Mouse (Mus musculus) mouse trophoblast stem cell (cell line): ENCODE results near the gene Xiap.
"Not testable (repeated sequence)": the region's sequence is repeated elsewhere in the genome, so short reads cannot be mapped to it uniquely, and the experiment has no call there.

Experiments
- in situ Hi-C, 2 experiments: fragments of 300-500 bp; cut with MseI, MboI; formaldehyde crosslinking; loops; 2 replicates in 1 of 2; 3 replicates in 1 of 2; pipeline ENCODE4 v1.15.1; 2025

Gene Xiap

DNA sequence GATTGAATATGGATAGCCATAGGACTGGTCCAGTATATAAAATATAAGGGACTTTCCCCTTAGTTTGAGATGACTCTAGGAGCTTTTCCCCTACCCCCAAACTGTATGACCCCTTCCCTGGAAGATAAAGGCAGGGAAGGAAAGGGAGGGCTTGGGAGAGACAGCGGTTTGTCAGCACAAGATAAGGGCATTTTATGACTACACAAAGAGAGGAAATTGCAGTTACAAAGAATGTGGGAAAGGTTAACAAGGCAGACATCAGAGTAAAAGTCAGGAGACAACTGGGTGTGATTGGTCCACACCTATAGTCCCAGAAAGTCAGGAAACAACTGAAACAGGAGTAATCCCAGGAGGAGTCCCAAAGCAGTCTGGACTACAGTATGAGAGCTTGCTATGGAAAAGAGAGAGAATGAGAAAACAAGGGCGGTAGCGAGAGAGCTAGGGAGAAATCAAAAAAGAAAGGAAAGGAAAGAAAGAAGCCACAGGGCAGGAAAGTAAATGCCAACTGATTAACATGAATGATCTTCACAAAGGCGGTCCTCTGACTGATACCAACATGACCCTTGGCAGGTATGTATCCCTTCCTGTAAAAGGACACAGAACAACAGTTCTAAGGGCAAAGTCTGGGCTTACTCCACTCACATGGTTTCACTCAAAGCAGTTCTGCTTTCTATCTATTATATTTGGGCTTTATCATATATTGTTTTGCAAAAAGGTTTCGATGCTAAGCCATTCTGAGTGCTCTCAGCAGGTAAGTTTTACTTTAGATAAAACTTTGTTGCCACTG is at the start of gene Xiap:
TSS of gene Xiap (plus strand) at position 398 of the 787 bp plus-strand sequence.
- in situ Hi-C loops = no loop called here

- in situ Hi-C loops = no loop called here
These were observed 46.7 kb upstream of the Xiap start for GRCm38 (mm10) chrX:42012677-42013208.

DNA sequence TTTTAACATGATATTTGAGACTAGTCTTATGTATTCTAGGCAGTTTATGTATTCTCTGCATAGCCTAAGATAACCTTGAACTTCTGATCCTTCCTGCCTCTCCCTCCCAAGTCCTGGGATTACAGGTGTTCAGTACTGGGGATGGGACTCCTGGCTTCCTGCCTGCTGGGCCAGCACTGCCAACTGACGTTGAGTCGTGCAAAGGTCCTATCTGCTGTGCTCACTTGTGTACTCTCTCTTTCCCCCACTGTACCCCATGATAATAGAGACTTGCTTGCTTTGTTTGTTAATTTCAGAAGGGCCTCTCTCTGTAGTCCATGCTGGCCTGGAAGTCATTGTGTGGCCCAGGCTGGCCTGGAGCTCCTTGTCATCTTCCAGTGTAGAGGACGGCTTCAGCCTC is 45.7 kb upstream of the Xiap start:
- in situ Hi-C loops = no loop called here

DNA sequence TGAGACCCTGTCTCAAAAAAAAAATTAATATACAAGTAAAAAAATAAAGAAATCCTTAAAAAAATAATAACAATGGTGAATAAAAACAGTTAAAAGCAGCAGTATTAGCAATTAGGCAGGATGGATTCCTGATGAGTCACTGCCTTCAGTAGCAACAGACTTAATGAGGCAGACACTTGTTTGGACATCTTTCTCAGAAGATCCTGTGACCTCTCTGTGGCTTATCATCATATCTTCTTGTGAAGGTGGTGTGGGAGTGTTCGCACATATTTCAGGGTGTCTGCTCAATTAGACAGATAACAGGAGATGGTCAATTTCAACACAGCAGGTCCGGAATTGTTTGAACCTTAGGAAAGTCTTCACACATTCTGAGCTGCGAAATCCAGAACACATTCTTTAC is 45.0 kb upstream of the Xiap start:
- in situ Hi-C loops = no loop called here

GRCm38 (mm10) chrX:42018030-42018429 is 41.4 kb upstream of the Xiap start:
- in situ Hi-C loops = no loop called here

DNA sequence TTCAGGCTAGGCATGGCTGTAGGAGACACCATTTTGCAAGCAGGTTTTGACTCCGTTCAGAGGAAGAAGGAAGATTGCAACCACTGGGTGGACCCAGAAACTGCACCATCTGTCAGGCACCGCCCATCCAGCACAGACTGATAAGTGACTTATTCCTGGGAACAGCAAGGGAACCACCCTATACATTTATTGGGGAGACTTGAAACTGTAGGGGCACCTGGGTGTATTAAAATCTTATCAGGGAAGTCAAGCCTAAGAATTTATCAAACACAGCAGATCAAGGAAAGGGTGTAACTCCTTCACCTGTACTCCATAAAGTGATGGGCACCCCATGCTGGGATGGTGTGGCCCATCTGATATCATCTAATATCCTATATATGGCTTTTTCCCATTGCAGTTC is 40.0 kb upstream of the Xiap start:
- in situ Hi-C loops = no loop called here

- in situ Hi-C loops = not testable (repeated sequence)
These were observed 33.6 kb upstream of the Xiap start for GRCm38 (mm10) chrX:42025802-42026440.

DNA sequence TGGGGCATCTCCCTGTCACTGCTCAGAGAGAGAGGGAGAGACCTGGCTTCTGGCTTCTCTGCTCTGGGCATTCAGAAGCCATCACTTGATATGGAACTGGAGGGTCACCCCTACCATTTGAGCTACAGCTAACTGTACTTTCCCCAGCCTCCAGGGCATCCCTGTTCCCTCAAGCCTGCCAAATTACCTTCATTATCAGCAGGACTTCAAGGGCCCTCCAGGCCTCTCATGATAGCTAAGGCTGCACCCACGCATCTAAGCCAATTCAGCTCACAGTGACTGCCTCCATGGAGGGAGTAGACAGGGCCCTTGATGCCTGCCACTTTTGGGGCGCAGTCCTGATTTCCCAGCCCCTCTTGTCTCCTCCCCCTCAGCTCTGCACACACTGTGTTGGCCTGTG is 32.5 kb upstream of the Xiap start:
- in situ Hi-C loops = not testable (repeated sequence)

DNA sequence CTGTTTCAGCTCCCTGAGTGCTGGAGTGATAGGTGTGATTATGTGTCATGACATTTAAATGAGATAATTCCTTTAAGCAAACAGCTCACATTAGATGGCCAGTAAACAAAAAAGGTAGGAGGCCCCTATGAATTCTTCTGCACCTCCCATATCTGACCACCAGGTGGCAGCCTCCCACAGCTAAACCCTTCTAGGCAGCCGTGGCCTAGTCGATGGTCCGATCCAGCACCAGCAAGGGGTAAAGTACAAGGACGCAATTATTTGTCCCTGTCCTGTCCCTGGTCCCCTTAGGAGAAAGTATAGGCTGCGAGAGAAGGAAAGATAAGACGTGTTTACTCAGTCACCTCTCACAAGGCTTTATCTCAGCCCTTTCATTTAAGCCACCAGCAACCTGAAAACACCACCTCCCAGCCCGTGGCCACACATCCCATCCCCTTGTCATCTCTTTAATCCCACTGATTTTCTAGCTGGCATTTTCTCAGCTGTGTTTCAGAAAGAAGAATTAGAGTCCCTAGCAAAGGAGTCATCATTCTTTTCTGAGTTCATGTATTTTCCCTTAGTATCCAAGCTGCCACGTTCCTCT is 26.3 kb upstream of the Xiap start:
- in situ Hi-C loops = no loop called here

- in situ Hi-C loops = no loop called here
These were observed 25.6 kb upstream of the Xiap start for GRCm38 (mm10) chrX:42033911-42034310.

DNA sequence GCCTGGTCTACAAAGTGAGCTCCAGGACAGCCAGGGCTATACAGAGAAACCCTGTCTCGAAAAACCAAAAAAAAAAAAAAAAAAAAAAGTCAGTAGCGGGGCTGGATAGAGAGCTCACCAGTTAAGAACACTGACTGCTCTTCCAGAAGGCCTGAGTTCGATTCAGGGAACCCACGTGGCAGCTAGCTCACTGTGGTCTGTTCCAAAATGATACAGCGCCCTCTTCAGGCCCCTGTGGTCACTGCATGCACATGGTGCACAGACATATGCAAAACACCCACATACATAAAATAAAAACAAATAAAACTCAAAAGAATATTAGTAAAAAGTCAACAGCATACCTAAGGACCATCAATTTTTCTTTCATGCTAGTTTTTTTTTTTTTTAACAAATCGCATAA is 20.0 kb upstream of the Xiap start:
- in situ Hi-C loops = no loop called here

DNA sequence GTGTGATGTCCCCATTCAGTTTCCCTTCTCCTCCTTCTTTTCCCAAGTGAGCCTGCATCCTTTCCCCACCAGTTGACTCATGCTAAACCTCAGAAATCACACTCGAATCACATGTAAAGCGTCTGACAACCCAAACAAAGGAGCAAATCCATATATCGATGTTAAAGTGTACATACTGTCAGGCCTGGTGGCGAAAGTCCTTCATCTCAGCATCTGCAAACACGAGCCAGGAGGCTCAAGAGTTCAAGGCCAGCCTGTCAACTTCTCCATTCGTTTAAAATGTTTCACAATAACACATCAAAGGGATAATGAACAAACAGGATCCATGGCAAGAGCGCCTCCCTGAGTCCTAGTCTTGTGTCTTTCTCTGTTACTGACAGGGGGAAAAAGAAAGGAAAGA is 14.5 kb upstream of the Xiap start:
- in situ Hi-C loops = no loop called here

DNA sequence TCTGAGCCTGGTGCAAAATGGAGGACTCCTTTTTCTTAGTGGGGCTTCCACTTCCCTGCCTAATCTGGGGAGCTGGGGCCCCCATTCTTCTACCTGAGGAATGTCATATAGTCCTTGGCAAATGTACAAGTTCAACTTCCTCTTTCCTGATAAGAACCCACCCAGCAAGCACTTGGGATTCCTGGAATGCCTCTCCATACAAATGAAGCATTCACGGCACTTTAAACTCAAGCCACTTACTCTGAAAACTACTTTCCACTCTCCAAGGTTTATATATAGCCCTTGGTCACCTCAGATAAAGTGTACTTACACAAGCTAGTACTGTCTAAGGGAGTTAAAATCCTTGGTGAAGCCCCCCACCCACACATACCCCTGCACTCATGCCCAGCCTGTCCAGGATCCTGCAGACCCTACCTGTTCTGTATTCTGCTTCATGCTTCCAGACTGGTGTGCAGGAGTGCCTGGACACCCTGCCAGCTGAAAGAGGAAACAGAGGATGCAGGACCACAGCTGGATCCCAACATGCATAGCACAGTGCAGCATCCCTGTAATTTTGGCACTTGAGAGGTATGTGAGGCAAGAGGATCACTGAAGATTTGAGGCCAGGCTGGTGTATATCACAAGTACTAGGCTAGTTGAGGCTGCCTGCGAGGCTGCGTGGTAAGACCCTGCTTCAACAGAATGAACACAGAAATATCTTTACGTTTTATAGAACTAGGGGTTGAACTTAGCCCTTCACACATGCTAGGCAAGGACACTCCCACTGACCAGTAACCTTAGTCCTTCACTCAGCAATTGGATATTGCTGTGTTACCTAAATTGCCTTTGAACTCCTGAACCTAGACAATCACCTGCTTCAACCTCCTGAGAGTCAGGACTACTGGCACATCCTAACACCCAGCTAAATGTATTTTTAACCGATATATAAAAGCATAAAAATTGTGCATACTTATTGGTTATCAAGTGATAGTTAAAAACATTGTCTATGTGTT is 8.5 kb upstream of the Xiap start:
- in situ Hi-C loops = no loop called here

GRCm38 (mm10) chrX:42057012-42057411 is 2.5 kb upstream of the Xiap start:
- in situ Hi-C loops = no loop called here

- in situ Hi-C loops = no loop called here
These were observed 1.6 kb upstream of the Xiap start for GRCm38 (mm10) chrX:42057873-42058272.

DNA sequence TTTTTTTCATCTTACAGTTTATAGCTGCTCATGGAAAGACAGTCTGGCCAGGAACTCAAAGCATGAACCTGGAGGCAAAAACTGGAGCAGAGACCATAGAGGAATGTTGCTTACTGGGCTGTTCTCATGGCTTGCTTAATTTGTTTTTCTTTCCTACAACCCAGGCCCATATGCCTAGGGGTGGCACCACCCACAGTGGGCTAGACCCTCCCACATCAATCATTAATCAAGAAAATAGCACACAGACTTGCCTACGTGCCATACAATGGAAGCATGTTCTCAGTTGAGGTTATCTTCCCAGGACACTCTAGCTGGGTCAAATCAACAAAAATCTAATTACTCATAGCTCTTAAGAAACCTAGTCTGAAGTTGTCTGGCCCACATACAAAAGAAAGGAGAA is 4.1 kb downstream of the Xiap start:
- in situ Hi-C loops = no loop called here

DNA sequence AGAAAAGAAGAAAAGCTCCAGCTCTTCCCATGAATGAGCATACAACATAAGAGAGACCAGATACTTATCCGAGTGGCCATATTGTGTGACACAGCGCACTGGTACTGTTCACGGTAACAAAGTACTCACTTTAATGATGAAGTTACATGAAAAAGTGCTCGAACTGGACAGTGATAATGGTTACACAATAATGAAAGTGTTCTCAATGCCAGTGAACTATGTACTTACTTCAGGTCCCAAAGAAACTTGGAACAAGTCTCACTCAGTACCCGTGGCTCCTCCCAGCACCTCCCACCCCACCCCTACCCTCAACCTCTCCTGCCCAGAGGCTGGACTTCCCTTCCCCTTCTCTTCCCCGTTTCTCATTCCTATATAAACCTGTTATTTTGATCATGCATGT is 5.6 kb downstream of the Xiap start:
- in situ Hi-C loops = no loop called here

- in situ Hi-C loops = no loop called here
These were observed 7.3 kb downstream of the Xiap start for GRCm38 (mm10) chrX:42066771-42067170.

DNA sequence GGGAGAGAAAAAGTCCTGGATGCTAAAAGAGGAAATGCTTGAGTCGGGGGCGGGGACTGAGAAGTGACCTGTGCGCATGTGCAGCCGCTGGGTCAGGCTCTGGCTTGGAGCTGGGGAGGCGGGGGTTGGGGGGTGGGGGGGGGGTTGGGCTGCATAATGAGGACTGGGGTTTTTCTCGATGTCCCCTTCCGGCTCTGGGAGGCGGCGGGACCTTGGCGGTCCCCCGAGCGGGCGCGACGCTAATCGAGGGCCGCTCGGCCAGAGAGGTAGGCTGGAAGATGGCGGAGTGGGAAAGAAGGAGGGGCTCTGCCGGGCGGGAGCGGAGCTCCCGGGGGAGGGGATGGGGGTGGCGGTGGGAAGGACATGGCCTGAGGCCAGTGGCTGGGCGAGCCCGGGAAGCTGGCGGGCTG is 8.3 kb downstream of the Xiap start:
- in situ Hi-C loops = no loop called here

GRCm38 (mm10) chrX:42068201-42068874 is 8.9 kb downstream of the Xiap start:
- in situ Hi-C loops = no loop called here

DNA sequence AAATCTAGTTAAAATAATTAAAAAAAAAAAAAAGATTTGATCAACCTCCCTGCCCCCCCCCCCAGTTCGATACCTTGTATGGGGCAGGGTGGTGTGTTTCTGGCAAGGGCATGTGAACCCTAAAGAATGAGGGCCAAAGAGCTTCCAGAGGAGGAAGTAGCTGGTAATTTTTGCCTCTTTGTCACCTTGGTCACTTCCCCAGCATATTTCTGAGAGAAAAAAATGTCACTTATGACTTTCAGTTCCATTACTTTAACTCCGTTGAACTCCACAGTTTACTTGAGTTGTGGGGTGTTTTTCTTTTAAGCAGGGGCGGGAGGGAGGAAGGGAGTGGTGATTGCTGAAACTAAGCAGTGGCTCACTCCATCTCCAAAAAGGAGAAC is 9.4 kb downstream of the Xiap start:
- in situ Hi-C loops = no loop called here
